Mouse (Mus musculus): ENCODE measurements around the gene C1qb.

The C1qb gene

DNA sequence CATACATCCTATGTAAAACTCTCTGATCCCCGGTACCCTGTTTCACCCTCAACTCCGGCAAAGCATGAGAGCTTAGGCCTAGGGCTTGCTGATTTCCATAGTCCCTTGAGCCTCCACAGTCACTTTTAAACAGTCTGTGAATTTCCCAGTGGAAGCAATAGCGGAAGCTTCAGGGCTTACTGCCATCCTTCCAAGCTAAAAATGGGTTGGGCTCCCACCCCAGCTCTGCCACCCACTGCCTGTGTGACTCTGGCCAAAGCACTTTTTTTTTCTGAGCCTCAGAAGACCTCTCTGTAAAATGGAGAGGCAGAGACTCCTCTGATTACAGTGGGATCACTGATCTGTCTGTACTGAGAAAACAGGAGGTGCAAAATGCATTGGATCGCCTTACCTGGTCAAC, 37.4 kb downstream of the C1qb start:
- in situ Hi-C loops (cut with MboI, MseI) = no loop called here

DNA sequence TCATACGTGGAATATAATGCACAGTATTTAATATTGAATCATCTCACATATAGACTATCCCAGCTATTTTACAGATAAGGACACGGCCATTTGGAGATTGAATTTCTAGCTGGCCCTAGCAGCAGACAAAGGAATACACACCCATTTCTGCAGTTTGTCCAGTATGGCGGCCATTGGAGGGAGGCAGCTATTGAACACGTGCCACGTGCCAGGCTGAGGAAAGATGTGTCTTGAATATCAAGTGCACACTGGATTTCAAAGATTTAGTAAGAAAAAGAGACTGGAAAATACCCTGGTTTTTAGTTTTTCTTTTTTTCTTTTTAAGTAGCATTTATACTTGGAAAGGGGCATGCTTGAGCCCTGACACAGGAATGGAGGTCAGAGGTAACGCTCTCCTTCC, 38.8 kb downstream of the C1qb start:
- in situ Hi-C loops (cut with MboI, MseI) = no loop called here

- in situ Hi-C loops (cut with MboI, MseI) = loop anchor here (5.0 kb wide), 1 partner anchor 166 kb away; no protein-coding TSS in a partner anchor
Observed at GRCm38 (mm10) chr4:136842802-136843201, 43.2 kb downstream of the C1qb start.

GRCm38 (mm10) chr4:136842033-136842432, 44.0 kb downstream of the C1qb start:
- in situ Hi-C loops (cut with MboI, MseI) = loop anchor here (5.0 kb wide), 1 partner anchor 165 kb away; no protein-coding TSS in a partner anchor

GRCm38 (mm10) chr4:136841056-136841455, 44.9 kb downstream of the C1qb start:
- in situ Hi-C loops (cut with MboI, MseI) = loop anchor here (5.0 kb wide), 1 partner anchor 164 kb away; no protein-coding TSS in a partner anchor

DNA sequence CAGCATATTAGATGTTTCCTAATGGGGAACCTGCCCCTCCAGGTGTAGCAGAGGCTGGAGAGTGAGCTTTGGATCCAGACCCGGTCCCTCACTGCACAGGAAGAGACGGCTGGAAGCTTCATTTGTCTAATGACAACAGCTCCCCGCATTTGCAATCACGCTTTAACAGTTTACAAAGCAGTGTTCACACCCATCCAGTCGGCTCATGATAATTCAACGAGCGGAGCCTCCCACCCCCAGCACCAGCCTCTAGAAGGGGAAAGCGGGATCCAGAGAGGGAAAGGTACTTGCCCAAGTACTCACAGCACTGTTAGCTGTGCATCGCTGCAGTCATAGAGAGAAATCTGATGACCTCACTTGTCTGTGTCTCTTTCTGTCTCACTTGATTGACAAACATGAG, 47.5 kb downstream of the C1qb start:
- in situ Hi-C loops (cut with MboI, MseI) = no loop called here

- in situ Hi-C loops (cut with MboI, MseI) = no loop called here
Observed at GRCm38 (mm10) chr4:136838026-136838425, 48.0 kb downstream of the C1qb start.

GRCm38 (mm10) chr4:136836387-136836931, 49.5 kb downstream of the C1qb start:
- in situ Hi-C loops (cut with MboI, MseI) = no loop called here

DNA sequence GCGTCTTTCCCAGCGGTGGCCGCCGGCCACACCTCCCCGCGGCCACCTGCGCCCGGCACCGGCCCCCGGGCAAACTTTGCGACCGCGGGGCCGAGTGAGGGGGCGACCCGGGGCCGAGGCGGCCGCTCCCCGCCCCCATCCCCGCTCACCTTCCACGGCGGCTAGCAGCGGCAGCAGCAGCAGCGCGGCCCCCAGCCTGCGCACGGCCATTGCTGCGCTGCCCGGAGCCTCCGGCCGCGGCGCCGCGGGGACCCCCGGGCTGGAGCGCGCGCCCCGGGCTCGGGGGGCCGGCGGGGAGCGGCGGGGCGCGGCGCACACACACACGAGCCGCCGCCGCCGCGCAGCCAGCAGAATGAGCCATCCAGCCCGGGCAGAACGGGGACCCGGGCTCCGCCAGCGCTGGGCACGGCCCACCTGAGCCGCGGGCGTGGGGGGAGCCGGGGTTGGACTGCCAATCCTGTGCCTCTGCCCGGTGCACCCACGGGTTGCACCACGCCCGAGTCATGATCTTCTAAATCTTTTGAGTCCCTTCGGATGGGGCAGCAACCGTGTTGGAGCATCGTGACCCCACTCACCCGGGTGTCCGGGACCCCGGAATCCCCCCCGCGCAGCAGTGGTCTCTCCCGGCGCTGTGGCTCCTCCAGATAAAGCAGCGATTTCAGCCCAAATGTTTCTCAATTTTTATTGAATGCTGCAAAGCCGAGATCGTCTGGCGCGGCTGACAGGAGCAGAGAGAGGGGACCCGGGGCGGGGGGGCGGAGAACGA, 50.2 kb downstream of the C1qb start, which contains the start of gene Ephb2:
Gene Ephb2 (minus strand): TSS at position 368 of the 766 bp plus-strand sequence.
- in situ Hi-C loops (cut with MboI, MseI) = no loop called here

DNA sequence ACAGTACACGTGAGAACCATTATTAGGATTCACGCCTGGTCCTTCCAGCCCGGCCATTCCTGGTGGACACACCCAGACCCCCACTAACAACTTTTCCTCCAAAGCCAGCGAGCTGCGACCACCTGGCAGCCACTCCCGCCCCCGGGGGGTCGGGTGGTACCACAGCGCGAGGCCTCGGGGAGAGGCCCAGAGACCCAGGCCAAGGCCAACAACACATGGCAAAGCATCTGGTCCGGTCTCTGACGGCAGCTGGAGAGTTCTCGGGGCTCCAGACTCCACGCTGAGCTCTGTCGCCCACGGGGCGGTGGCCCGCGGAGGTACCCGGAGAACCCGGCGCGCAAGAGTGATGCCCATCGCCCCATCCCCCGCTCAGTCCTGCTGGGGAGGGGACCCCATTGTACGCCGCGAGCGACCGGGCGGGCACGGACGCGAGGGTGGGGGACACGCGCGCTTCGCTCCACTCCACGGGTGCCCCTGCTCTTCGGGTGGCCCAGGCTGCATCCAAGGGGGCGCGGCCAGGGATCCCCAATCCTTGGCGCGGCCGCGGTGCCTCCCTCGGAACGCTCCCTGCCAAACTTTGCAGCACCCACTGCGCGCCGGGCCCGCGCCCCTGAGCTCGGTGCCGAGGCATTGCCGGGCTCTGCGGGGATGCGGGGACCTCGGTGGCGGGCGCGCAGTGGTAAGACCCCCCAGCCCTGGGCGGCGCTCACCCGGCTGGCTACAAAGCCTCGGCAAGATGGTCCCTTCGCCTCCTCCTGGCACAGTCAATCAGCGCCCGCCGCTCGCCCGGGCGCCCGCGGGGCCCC, 51.0 kb downstream of the C1qb start:
- in situ Hi-C loops (cut with MboI, MseI) = no loop called here

- in situ Hi-C loops (cut with MboI, MseI) = no loop called here
Observed at GRCm38 (mm10) chr4:136834439-136834814, 51.6 kb downstream of the C1qb start.

DNA sequence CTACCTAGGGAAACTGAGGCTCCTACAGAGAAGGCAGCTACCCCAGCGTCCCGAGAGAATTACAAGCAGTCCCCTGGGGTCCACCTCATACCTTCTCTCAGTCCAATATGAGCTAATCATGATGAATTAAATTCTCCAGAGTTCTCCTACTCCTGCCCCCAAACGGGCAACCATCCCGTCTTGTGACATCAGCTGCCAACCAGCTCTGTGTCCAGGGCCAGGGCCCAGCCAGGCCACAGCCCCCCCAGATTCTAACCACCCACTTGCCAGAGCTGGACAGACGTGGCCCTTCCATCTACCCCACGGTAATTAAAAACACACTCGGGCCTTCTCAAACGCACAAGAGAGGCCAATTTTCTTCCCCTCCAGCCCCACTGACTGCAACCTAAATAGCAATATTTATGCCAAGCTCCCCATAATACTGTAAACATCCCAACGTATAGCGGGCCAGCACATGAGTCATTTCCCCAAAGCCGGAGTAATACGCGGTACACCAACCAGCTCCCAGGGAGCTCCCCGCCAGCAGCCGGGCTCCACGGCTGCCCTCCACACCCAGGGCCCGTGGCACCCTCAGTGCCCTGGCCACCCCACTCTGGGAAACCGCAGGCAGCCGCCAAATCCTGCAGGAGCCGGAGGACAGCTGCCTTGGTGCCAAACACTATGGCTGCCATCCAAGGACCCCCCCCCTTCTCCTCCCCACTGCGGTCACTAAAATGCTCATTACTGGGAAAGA, 52.2 kb downstream of the C1qb start:
- in situ Hi-C loops (cut with MboI, MseI) = no loop called here

- in situ Hi-C loops (cut with MboI, MseI) = no loop called here
Observed at GRCm38 (mm10) chr4:136832559-136833232, 53.3 kb downstream of the C1qb start.

DNA sequence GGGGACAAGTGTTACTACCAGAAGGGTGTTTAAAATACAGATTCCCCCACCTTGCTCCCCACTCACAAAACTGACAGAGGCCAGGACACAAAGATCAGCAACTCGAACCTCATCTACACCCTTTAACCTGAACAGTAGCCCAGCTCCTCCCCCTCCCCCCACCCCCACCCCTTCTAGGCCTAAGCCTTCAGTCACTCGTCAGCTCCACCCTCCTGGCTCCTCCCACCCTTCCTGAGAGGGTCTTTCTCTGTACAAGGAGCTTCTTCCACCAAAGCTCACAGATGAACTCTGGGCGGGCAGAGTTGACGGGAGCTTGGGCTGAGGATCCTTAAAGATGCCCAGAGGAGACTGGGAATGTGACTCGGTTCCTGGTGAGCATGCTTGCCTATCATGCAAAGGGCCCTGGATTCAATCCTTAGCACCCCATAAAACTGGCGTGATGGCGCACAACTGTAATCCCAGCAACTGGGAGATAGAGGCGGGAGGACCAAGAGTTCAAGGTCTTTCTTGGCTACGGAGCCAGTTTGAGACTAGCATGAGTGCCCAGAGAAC, 55.6 kb downstream of the C1qb start:
- in situ Hi-C loops (cut with MboI, MseI) = no loop called here

Data from T-helper 2 cell (primary cell).